ENCODE assay signal across 9 mouse cellular contexts in the genomic region with DNA sequence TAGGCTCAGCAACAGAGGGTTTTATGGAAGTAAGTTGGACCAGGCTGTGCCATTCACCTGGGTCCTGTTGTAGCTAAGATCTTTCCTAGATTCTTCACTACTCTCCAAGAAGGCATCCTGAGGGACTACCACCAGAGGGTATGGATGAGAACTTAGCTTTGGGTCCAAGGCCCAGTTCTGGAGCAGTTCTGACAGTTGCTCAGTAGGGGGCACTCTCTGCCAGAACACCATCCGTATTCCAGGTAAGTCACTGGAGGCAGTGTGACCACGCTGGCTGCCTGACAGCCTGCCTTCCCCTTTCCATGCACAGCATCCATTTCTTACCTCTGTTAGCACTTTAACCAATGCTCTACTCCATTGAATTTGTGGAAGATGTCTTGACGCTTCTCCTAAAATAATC.
DNase-seq lines count a peak whose midpoint lies in the region; ATAC-seq and TF ChIP-seq lines count a peak whose summit lies in the region.
"Had no signal": no experiment of that assay in that cellular context is flagged by ENCODE, and none has a peak within 500 bp of the region (broad histone marks: within the 10 kb centered on the region; RNA-seq: fewer than 3 reads in every experiment).

No protein-coding gene starts in this region.

- no peak overlapping the region for H3K9ac ChIP-seq in midbrain, embryonic 11.5 days (ENCODE audit: low read length)
- H3K9ac ChIP-seq in midbrain, embryonic 15.5 days, result no peak overlapping the region

- peak; percentile 87 for DNase-seq in midbrain, embryonic 11.5 days (ENCODE audit: low spot score, missing footprints)
- peak; percentile 60 to 63 for DNase-seq in cerebellum, adult 2 months
- DNase-seq in frontal cortex, postnatal 25 days (ENCODE audit: low spot score in 2 of 2), result peak; percentile 37 to 54
- peak; percentile 87 for DNase-seq in kidney, adult 9 months
- DNase-seq in limb, embryonic 10.5 days (ENCODE audit: low spot score), result peak; percentile 60
- DNase-seq in testis, postnatal 14 days (ENCODE audit: low spot score), result peak; percentile 23

- no peaks in the 10 kb centered on the region for H3K27me3 ChIP-seq in midbrain, embryonic 11.5 days (ENCODE audit: control insufficient read depth, insufficient read depth, low read length)
- no peaks in the 10 kb centered on the region for H3K27me3 ChIP-seq in midbrain, embryonic 15.5 days (replicated peaks)
- H3K27me3 ChIP-seq in cerebellum, adult 2 months (ENCODE audit: control insufficient read depth, insufficient read depth, low read length), result no peaks in the 10 kb centered on the region
- H3K27me3 ChIP-seq in limb, embryonic 10.5 days (ENCODE audit: low read depth, poor library complexity, severe bottlenecking), result no peaks in the 10 kb centered on the region

- peak; percentile 81 for TF ChIP-seq CTCF in cerebellum, adult 2 months (IDR thresholded peaks at IDR 0.05; ENCODE audit: borderline replicate concordance, insufficient read depth, low read depth, low read length)
- TF ChIP-seq CTCF in olfactory bulb, adult 2 months (IDR thresholded peaks at IDR 0.05; ENCODE audit: insufficient read depth, low read depth, low read length), result 0 out of 2 replicates have a peak, but pooled peaks have one; percentile 27

- H3K4me2 ChIP-seq in midbrain, embryonic 11.5 days, result no peak overlapping the region
- no peak overlapping the region for H3K4me2 ChIP-seq in midbrain, embryonic 15.5 days

- H3K27ac ChIP-seq in midbrain, embryonic 11.5 days (ENCODE audit: low read depth, low read length), result no peak overlapping the region
- H3K27ac ChIP-seq in midbrain, embryonic 15.5 days, result no peak overlapping the region
- no peak overlapping the region for H3K27ac ChIP-seq in cerebellum, adult 2 months (ENCODE audit: insufficient read depth, low read length)
- H3K27ac ChIP-seq in limb, embryonic 10.5 days, result no peak overlapping the region
- no peak overlapping the region for H3K27ac ChIP-seq in olfactory bulb, adult 2 months (ENCODE audit: insufficient read depth, low read depth, low read length)

- ATAC-seq in midbrain, embryonic 11.5 days (ENCODE audit: low FRiP score), result no peak
- ATAC-seq in midbrain, embryonic 15.5 days (replicated peaks), result no peak

- no peak overlapping the region for H3K4me3 ChIP-seq in midbrain, embryonic 11.5 days (ENCODE audit: low read depth, low read length)
- H3K4me3 ChIP-seq in midbrain, embryonic 15.5 days, result no peak overlapping the region
- H3K4me3 ChIP-seq in cerebellum, adult 2 months (replicated peaks; ENCODE audit: insufficient read depth, low read depth, low read length), result no peak overlapping the region
- H3K4me3 ChIP-seq in limb, embryonic 10.5 days, result no peak overlapping the region
- H3K4me3 ChIP-seq in olfactory bulb, adult 2 months (ENCODE audit: insufficient read depth, low read depth, low read length), result no peak overlapping the region
- H3K4me3 ChIP-seq: myocyte had no signal

- no peaks in the 10 kb centered on the region for H3K4me1 ChIP-seq in midbrain, embryonic 11.5 days (ENCODE audit: control insufficient read depth, insufficient read depth, low read length)
- H3K4me1 ChIP-seq in midbrain, embryonic 15.5 days, result no peaks in the 10 kb centered on the region
- no peaks in the 10 kb centered on the region for H3K4me1 ChIP-seq in cerebellum, adult 2 months (ENCODE audit: control insufficient read depth, insufficient read depth, low read length)
- H3K4me1 ChIP-seq in limb, embryonic 10.5 days, result no peaks in the 10 kb centered on the region
- no peaks in the 10 kb centered on the region for H3K4me1 ChIP-seq in olfactory bulb, adult 2 months (ENCODE audit: control insufficient read depth, insufficient read depth, low read length)

- H3K36me3 ChIP-seq in midbrain, embryonic 11.5 days (ENCODE audit: control insufficient read depth, insufficient read depth, low read length), result no peaks in the 10 kb centered on the region
- no peaks in the 10 kb centered on the region for H3K36me3 ChIP-seq in midbrain, embryonic 15.5 days (replicated peaks)
- no peaks in the 10 kb centered on the region for H3K36me3 ChIP-seq in limb, embryonic 10.5 days

- H3K9me3 ChIP-seq in midbrain, embryonic 11.5 days (ENCODE audit: control insufficient read depth, low read length), result no peaks in the 10 kb centered on the region
- H3K9me3 ChIP-seq in midbrain, embryonic 15.5 days, result no peaks in the 10 kb centered on the region
- H3K9me3 ChIP-seq in limb, embryonic 10.5 days (replicated peaks), result no peaks in the 10 kb centered on the region

- WGBS in midbrain, embryonic 11.5 days, result 25% methylated on average over 3 of the region's 3 CpGs
- 27% methylated on average over 3 of the region's 3 CpGs for WGBS in midbrain, embryonic 15.5 days
- WGBS in cerebellum, adult 2 months, result 23% methylated on average over 3 of the region's 3 CpGs
- 19% methylated on average over 3 of the region's 3 CpGs for WGBS in limb, embryonic 10.5 days
- 34% methylated on average over 3 of the region's 3 CpGs for WGBS in olfactory bulb, adult 2 months

- no peak for TF ChIP-seq POLR2A in cerebellum, adult 2 months (IDR thresholded peaks at IDR 0.05; ENCODE audit: borderline replicate concordance, insufficient read depth, low read length)
- TF ChIP-seq POLR2A in olfactory bulb, adult 2 months (IDR thresholded peaks at IDR 0.05; ENCODE audit: insufficient read depth, low read depth, low read length), result no peak

Comparison
In these comparisons a context has a peak if more than half of its experiments do, and no peak if none do; other contexts are left out.
1. DNase-seq: peak in every context shown above with its lines; median percentile 87 in midbrain, embryonic 11.5 days; 87 in kidney, adult 9 months; 62 in cerebellum, adult 2 months; 60 in limb, embryonic 10.5 days; 46 in frontal cortex, postnatal 25 days; 23 in testis, postnatal 14 days.